19 mouse cellular contexts compared by ENCODE assay signal in genomic region chr13:78977224-78977780, GRCm38 (mm10).
DNase-seq lines count a peak whose midpoint lies in the region; ATAC-seq and TF ChIP-seq lines count a peak whose summit lies in the region.
"Had no signal": no experiment of that assay in that cellular context is flagged by ENCODE, and none has a peak within 500 bp of the region (broad histone marks: within the 10 kb centered on the region; RNA-seq: fewer than 3 reads in every experiment).

No protein-coding gene starts in this region.

- TF ChIP-seq POLR2A in myocyte (IDR thresholded peaks at IDR 0.05; ENCODE audit: insufficient read length, low read depth), result no peak

- H3K27ac ChIP-seq in lung, embryonic 14.5 days (ENCODE audit: low read depth), result peak overlapping the region; percentile 43; the same call in 1 of the 2 replicates
- H3K27ac ChIP-seq in limb, embryonic 10.5 days, result no peak overlapping the region
- H3K27ac ChIP-seq: forebrain, embryonic 15.5 days; heart, embryonic 15.5 days; hindbrain, embryonic 15.5 days had no signal

- no peaks in the 10 kb centered on the region for H3K27me3 ChIP-seq in lung, embryonic 14.5 days (ENCODE audit: insufficient read depth, low read length)
- H3K27me3 ChIP-seq in myocyte (ENCODE audit: control insufficient read depth, insufficient read depth, insufficient read length), result no peaks in the 10 kb centered on the region
- no peaks in the 10 kb centered on the region for H3K27me3 ChIP-seq in limb, embryonic 10.5 days (ENCODE audit: low read depth, poor library complexity, severe bottlenecking)
- H3K27me3 ChIP-seq: forebrain, embryonic 15.5 days; heart, embryonic 15.5 days; hindbrain, embryonic 15.5 days had no signal

- H3K79me2 ChIP-seq in myocyte (ENCODE audit: control insufficient read depth, insufficient read depth), result no peaks in the 10 kb centered on the region

- ATAC-seq in lung, embryonic 14.5 days (ENCODE audit: insufficient read depth), result peak; percentile 63; the same call in 1 of the 2 replicates
- ATAC-seq: forebrain, embryonic 15.5 days had no signal

- no peak overlapping the region for H3ac ChIP-seq in myocyte (ENCODE audit: control insufficient read depth, insufficient read length)

- no peaks in the 10 kb centered on the region for H3K4me1 ChIP-seq in lung, embryonic 14.5 days (ENCODE audit: insufficient read depth)
- no peaks in the 10 kb centered on the region for H3K4me1 ChIP-seq in limb, embryonic 10.5 days
- H3K4me1 ChIP-seq: forebrain, embryonic 15.5 days; heart, embryonic 15.5 days; hindbrain, embryonic 15.5 days had no signal

- 36% methylated on average over 3 of the region's 3 CpGs for WGBS in lung, embryonic 14.5 days
- 87% methylated on average over 3 of the region's 3 CpGs for WGBS in limb, embryonic 10.5 days

- no peak for TF ChIP-seq CTCF in lung, embryonic 14.5 days (IDR thresholded peaks at IDR 0.05; ENCODE audit: low read depth)

- H3K9me3 ChIP-seq in lung, embryonic 14.5 days (ENCODE audit: low read depth, low read length), result no peaks in the 10 kb centered on the region
- no peaks in the 10 kb centered on the region for H3K9me3 ChIP-seq in limb, embryonic 10.5 days (replicated peaks)
- H3K9me3 ChIP-seq: forebrain, embryonic 15.5 days; heart, embryonic 15.5 days; hindbrain, embryonic 15.5 days had no signal

- H3K4me2 ChIP-seq in lung, embryonic 14.5 days, result no peak overlapping the region
- H3K4me2 ChIP-seq in myocyte (ENCODE audit: low read depth), result peak overlapping the region; percentile 42
- H3K4me2 ChIP-seq: forebrain, embryonic 15.5 days; heart, embryonic 11.5 days; heart, embryonic 15.5 days; hindbrain, embryonic 15.5 days had no signal

- DNase-seq in heart, postnatal 10 days, result peak; percentile 11 to 20
- no peak for DNase-seq in heart, postnatal 25 days (ENCODE audit: low spot score)
- peak; percentile 70 for DNase-seq in lung, embryonic 14.5 days
- no peak for DNase-seq in lung, adult 18-20 months
- peak; percentile 7 for DNase-seq in lung, postnatal 10 days
- DNase-seq in lung, postnatal 25 days (ENCODE audit: low spot score), result no peak
- no peak for DNase-seq in limb, embryonic 10.5 days (ENCODE audit: low spot score)
- DNase-seq: adrenal gland, adult 8-10 months; adrenal gland, postnatal 36 days; cerebellum, adult 2 months; cerebellum, postnatal 10 days; gastrocnemius, postnatal 36 days; heart, adult 18-20 months; heart, postnatal 36 days had no signal

- H3K36me3 ChIP-seq in lung, embryonic 14.5 days (ENCODE audit: insufficient read depth), result no peaks in the 10 kb centered on the region
- no peaks in the 10 kb centered on the region for H3K36me3 ChIP-seq in myocyte (ENCODE audit: control insufficient read depth, insufficient read depth)
- no peaks in the 10 kb centered on the region for H3K36me3 ChIP-seq in limb, embryonic 10.5 days
- H3K36me3 ChIP-seq: forebrain, embryonic 15.5 days; heart, embryonic 15.5 days; hindbrain, embryonic 15.5 days had no signal

- H3K9ac ChIP-seq in lung, embryonic 14.5 days, result no peak overlapping the region
- H3K9ac ChIP-seq: forebrain, embryonic 15.5 days; heart, embryonic 15.5 days; hindbrain, embryonic 15.5 days had no signal

- intact Hi-C loops in heart, postnatal 10 days (cut with DNase I), result no loop called here
- intact Hi-C loops in heart, postnatal 25 days (cut with DNase I), result no loop called here

- no peak overlapping the region for H3K4me3 ChIP-seq in lung, embryonic 14.5 days (ENCODE audit: low read depth, low read length)
- H3K4me3 ChIP-seq in myocyte, result no peak overlapping the region
- no peak overlapping the region for H3K4me3 ChIP-seq in limb, embryonic 10.5 days
- H3K4me3 ChIP-seq: forebrain, embryonic 15.5 days; heart, embryonic 15.5 days; hindbrain, embryonic 15.5 days had no signal

TF ChIP-seq in myocyte, 11 proteins besides CTCF, POLR2A, EP300 and RAD21:
- TF ChIP-seq USF1 (IDR thresholded peaks at IDR 0.05; ENCODE audit: low read depth) (no peak), MAX (IDR thresholded peaks at IDR 0.05; ENCODE audit: low read depth) (no peak), CEBPB (IDR thresholded peaks at IDR 0.05; ENCODE audit: insufficient read depth, poor library complexity, severe bottlenecking) (0 out of 2 replicates have a peak, but pooled peaks have one; percentile 15), REST (IDR thresholded peaks at IDR 0.05; ENCODE audit: insufficient read depth, insufficient read length) (no peak)

Comparison
In these comparisons a context has a peak if more than half of its experiments do, and no peak if none do; other contexts are left out.
1. DNase-seq: peak in heart, postnatal 10 days (2 of 2), lung, embryonic 14.5 days (single experiment) and lung, postnatal 10 days (single experiment); none in heart, postnatal 25 days (single experiment), lung, adult 18-20 months (0 of 2), lung, postnatal 25 days (single experiment) and limb, embryonic 10.5 days (single experiment).